Mouse (Mus musculus): ENCODE results near the gene Ptges3l.
A peak's percentile ranks its signal among the peaks of the same experiment; 100 is the strongest.
"Not testable (repeated sequence)": the region's sequence is repeated elsewhere in the genome, so short reads cannot be mapped to it uniquely, and the experiment has no call there.

Gene Ptges3l

DNA sequence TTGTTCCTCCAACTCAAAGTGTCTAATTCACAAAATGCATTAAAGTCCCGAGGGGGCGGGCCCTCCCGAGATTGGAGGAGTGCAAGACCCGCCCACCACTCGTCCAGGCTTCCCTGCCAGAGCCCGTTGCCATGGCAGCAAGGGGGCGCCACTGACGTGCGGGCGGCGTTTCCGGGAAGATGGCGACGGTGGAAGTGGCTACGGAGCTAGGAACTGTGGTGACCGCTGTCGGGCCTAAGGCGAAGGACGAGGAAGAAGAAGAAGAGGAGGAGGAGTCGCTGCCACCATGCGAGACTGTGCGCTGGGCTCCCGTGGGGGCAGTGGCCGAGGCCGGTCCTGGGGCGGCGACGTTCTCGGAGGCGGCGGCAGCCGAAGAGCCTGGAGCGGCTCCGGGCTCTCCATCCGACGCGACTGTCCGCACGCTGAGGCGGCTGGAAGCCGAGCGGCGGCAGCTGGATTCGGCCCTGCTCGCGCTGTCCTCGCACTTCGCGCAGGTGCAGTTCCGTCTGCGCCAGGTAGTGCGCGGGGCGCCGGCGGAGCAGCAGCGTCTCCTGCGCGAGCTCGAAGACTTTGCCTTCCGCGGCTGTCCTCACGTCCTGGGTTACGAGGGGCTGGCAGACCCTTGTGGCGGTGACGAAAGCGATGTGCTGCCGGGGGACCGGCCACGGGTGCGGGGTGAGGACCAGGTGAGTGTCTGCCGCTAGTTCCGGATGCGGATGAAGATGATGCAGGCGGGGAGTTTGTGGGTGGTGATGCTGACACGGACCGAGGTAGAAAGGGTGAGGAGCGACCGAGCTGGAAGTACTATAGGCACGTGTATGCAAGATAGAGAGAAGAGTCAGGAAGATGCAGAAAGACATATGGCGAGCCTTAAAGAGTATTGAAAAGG, at the start of gene Ptges3l, which contains the start of gene Rundc1:
Gene Ptges3l (minus strand): TSS at position 409 of the 889 bp plus-strand sequence.
Gene Rundc1 (plus strand): TSS at position 161 of the 889 bp plus-strand sequence.
- DNase-seq = peak; percentile 99

DNA sequence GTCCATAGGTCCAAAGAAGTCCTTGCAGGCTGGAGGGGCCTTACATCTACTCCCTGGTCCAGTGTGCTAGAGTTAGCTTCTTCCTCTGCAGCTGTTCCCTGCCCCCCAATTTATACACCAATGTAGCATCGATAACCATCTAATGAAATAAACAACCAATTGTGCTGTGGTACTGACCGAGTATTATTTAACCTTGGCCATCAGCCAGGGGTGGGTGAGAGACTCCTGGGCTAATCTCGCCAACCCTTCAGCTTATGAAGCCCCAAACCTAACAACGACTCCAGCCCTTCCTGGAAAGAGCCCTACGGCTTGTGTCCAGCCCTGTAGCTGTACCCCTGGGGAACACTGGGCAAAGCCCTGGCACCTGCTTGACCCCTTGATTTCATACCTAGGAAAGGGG, 49.2 kb upstream of the Ptges3l start:
- DNase-seq = no peak

DNA sequence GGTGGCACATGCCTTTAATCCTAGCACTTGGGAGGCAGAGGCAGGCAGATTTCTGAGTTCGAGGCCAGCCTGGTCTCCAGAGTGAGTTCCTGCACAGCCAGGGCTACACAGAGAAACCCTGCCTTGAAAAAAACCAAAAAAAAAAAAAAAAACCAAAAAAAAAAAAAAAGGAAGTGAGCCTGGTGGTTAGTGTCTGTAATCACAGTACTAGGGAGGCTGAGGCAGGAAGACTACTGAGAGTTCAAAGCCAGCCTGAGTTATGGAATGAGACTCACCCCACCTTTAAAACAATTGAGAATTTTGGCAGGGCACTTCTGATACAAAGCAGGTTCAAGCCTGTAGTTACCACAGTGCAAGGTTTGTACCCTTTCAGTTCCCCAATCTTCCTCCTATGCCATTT, 48.6 kb upstream of the Ptges3l start:
- not testable (repeated sequence) for DNase-seq

DNA sequence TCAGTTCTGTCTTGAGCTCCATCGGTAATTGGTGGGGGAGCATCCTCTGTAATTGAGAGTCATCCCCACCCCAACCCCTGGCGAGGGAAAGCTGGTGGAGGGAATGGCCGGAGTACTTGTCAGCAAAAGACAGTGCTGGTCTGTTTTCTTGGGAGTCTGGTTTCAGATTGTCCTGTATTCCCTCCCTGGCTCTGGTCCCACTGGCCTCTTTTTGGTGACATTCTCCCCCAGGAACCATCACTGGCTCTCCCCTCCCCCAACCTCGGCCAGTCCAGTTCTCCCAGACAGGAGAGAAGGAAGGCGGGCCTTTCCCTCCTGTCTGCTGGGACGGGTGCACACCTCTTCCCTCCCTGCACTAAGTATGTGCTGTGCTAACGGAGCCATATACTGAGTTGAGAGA, 47.2 kb upstream of the Ptges3l start:
- no peak for DNase-seq

DNA sequence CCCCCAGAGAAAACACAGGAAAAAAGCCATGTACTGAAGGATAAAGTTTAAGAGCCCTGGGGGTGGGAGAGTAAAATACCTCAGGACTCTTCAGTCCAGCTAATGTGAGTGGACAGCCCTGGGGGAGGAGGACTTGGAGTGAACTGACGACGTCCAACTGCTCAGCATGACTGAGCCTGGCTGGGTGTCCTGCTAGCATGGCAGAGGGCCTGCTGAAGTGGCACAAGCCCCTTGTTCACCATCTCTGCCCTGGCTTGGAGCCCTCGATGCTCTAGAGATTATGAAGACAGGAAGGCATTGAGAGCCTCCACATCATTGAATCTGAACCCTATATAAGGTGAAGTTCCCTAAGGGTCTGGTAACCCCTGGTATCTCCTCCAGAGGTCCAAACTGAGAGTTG, 46.8 kb upstream of the Ptges3l start:
- DNase-seq = no peak

DNA sequence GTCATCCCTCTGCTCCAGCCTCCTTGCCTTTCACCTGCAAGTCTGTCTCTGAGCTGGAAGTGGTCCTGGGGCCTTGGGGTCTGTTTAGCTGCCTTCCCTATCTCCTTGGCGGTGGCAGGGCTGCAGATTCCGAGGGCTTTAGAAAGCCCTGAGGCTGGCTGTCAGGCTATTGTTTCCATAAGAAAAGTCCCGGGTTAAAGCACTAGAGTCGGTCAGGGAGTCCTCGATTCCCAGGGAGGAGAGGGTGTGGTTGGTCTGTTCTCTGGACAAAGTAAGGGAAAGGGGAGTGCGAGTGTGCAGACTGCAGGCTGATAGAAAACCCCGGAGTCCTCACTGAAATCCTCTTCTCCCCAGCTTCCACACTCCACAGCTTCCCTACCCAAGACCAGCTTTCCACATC, 45.1 kb upstream of the Ptges3l start:
- no peak for DNase-seq

DNA sequence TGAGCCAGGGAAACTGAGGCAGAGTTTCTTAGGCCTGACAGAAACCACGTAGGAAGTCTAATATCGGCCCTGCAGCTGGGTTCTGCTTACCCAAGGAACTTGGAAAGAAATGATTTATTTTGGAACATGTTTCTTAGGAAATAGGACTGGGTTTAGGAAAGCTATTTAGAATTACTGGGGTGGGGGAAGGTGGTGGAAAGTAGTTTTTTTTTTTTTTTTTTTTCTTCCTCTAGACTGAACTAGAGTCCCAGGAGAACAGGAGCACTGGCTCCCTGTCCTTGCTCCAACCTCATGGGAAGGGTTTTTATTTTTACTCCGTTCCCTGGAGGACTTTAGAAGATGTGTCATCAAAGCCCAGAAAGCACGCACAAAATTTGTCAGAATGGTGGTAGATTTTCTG, 44.0 kb upstream of the Ptges3l start:
- DNase-seq = no peak

DNA sequence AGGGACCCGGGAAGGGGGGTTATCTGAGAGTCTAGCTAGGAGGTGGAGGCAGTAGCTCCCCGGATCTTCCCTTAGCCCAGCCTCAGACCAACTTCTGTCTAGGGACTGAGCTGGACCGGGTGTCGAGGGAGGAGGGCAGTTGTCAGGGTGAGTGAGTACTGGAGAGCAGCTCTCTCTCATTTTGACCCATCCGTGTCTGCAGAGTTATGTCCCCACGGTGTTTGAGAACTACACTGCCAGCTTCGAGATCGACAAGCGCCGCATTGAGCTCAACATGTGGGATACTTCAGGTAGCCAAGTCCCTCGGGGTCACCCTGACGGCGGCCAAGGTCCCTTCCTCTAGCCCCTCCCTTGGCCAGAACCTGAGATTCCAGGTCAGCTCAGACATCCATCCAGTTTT, 43.6 kb upstream of the Ptges3l start:
- DNase-seq = no peak

DNA sequence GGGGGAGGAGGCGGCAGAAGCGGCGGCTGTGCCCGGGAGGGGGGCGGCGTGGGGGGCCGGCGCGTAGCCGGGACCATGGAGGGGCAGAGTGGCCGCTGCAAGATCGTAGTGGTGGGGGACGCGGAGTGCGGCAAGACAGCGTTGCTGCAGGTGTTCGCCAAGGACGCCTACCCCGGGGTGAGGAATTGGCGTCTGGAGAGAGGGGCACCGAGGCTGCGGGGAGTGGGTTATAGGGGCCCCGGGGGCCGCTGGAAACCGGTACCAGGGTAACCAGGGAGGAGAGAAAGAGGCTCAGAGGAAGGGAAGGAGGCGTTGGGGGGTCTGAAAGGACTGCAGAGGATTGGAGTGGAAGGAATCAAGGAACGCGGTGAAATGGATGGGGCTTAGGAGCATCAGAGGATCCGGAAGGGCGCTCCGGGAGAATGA, 43.1 kb upstream of the Ptges3l start:
- no peak for DNase-seq

DNA sequence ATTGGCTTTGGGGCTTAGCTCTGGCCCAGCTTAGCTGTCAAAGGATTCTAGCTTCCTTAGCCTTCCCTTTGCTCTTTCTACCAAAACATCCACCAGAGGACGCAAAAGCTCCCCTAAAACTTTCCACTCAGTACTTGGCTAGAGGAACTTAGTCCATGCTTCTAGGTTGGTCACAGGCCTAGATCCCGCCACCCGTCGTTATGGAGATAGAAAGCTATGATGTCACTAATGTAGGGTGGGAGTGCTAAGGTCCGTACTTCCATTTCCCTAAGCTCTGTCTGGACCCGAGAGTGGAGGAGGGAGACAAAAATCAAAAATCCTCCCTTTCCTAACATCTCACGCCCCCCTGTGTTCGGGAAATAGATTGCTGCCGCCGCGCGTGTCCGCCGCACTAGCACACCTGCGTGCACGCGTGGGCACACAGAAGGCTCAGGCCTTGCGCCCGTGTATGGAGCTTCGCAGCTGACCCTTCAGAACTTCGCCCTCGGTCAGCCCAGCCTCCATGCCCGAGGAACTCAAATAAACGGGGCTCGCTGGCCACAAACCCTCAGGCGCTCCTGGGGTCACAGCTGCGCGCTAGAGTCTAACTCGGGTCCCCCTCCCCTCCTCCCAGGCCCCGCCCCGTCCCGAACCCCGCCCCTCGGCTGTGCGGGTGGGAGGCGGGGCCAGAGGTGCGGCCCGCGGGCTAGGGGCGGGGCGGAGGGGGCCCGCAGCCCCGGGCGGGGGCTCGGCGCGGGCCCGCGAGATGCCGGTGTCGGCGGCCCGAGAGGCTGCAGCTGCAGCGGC, 42.5 kb upstream of the Ptges3l start:
- DNase-seq = peak; percentile 82

DNA sequence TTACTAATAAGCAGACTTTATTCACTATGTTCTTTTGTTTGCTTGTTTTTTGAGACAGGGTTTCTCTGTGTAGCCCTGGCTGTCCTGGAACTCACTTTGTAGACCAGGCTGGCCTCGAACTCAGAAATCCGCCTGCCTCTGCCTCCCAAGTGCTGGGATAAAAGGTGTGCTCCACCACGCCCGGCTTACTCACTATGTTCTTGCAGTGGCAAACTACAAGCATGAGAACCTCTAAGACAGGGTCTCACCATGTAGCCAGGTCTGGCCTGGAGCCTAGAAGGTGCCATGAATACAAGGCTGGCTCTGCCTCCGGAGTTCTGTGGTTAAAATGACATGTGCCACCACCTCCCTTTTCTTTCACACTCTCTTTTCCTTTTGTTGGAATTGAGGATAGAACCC, 41.4 kb upstream of the Ptges3l start:
- DNase-seq = not testable (repeated sequence)

DNA sequence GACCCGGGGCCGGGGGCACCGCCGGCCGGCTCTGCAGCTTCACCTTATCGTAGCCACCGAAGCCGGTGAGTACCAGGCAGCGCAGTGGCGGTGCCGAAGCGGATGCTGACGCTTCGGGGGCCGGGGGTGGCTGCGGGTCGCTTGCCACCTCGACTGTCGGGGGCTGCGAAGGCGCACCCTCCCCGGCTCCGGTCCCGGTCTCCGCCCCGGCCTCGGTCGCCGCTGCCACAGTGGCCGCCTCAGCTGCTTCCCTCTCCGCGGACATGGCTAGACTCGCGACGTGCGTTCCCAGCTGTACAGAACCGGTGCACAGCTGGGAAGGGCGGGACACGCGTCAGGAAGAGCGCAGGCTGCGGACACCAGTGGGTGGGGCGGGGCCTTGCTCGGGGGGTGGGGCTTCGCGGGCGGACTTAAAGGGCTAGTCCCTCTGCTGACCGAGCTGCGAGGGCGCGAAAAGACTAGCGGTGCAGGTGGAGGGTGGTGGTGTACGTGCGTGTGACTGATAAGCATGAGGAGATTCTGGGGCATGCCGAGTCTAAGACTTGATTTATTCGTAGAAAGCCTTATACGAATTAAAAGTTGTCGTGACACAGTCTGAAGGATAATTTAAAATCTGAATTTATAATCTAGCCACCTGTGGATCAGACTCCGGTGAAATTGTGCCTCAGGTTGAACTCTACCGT, 40.9 kb upstream of the Ptges3l start, which contains the start of gene Vat1:
Gene Vat1 (minus strand): TSS at position 362 of the 683 bp plus-strand sequence.
- peak; percentile 70 for DNase-seq

DNA sequence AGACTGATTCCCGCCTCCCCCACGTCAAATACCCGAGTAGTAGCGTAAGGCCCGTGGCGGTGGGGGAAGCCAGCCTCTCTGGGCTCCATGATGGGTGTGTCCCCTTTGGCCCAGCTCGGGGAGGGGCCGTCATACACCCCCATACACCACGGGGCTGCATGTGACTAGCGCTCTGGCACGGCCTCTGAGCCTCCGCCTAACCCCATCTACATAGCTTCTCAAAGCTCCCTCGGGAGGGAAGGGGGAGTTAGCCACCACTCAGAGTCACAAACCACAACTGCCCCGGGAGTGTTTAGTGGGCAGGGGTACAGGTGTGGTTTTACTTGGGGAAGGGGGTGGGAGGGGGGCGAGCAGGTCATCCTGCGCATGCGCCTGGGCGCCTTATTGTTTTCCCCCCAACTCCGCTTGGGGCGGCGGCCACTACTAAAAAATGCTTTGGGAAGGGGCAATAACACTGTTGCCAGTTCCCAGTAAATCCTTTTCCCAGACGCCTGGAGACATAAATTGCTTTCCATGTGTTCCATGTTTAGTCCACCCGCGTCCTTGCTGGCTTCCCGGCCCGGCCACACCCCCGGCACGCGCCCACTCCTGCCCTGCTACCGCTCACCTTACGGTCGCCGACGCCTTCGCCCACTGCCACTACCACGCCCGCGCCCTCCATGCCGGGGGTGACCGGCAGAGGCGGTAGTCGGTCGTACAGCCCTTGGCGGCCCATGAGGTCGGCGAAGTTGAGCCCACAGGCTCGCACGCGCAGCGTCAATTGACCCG, 40.2 kb upstream of the Ptges3l start:
- peak; percentile 48 for DNase-seq

DNA sequence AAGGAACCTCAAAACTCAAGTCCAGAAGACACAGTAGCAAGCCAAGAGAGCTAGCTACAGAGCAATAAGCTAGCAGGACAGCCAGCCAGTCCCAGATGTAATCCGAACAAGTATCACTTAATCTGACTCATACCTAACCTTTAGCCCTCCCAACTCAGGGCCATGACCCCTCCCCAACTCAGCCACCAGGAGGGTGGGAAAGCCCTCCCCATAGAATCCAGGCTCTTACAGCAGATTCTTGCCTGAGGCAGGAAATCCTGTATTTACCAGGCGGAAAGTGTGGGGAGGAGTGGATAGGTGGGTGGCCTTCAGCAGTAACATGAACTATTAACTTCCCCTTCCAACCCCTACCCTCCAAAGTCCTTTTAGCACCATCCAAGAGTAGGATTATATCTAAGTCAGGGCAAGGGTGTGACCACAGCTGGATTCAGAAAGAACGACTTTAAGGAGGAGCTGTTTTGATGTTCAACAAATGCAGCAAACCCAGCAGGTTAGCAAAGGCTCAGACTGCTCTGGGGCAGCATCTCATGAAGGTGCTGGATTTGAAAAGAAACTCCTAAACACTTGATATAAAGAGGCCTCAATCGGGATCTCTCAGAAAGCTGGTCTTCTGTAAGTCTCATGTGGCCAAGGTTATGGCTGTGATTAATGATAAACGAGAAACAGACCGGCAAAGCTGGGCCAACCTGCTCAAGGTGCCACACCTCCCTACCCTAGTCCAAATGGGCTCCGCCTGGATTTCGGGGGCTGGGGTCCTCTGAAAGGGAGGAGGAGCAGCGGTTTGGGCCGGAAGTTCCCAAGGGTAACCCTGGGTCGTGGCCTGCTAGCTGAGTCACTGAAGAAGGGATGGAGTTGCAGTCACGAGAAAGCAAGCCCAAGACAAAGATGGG, 39.3 kb upstream of the Ptges3l start, which contains the start of gene Rnd2:
Gene Rnd2 (plus strand): TSS at position 789 of the 890 bp plus-strand sequence.
- no peak for DNase-seq

DNA sequence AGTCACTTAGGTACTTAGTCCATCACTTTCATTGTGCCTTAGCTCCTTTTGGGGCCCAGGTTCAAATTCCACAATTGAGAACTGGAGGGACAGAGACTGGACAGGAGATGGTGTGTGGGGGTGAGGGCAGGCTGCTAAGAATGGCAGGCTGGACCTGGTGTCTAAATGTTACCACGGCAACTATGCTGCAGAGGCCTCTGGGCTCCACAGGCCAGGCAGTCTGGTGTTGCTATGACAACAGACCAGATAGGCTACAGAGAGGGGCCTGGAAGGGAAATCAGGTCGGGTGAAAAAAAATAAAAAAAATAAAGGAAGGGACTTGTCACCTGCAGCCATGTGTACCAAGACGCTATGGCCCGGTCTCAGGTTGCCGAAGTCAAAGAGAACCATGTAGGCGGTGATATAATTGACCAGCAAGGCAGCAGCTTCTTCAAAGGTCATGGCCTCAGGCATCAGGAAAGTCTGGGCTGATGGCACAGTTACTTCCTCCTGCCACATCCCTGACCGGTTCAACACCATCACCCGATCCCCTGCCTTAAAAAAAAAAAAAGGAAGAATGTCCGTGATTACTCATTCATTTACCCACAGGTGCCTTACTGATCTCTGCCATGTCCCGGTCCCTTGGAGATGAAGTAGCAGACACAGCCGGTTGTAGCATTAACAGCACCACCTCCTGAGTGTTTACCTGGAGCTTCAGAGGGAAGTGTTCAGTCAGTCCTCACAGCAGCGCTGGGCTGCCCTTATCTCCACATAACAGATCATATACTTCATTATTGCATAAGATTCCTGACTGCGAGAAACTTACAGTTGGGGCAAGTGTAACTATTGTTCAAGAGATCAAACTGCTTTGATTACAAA, 37.7 kb upstream of the Ptges3l start:
- DNase-seq = no peak

DNA sequence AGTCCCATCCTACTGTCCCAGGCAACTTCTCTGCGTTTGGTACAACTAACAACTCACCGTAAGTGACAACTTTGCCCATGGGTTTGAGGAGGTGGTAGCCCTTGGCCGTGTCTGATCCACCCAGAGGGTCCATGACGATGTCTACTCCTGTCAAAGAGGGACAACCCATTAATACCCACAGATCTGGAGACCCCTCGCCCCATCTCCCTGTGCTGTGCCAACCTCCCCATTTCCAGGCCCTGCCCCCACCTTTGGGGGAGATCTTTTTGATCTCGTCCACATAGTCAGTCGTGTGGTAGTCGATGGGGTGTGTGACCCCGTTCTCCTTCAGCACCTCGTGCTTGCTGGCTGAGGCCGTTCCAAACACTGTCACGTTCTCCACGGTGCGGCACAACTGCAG, 37.0 kb upstream of the Ptges3l start:
- no peak for DNase-seq

DNA sequence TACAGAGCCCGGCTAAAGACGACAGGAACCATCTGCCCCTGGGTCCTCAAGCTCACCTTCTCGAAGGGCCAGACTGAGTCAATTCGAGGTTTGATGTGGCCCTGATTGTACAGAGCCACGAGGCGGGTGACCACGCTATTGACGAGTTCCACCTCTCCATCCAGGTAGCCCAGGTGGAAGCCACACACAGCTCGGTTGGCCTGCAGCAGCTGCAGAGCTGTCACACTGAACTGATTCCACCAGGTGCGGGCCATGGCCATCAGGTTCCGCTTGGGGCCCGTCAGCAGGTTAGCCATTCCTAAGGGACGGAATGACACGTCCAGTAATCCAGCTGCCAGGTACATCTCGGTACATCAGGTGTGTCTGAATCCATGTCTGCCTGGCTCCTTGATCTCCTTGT, 35.2 kb upstream of the Ptges3l start:
- no peak for DNase-seq

DNA sequence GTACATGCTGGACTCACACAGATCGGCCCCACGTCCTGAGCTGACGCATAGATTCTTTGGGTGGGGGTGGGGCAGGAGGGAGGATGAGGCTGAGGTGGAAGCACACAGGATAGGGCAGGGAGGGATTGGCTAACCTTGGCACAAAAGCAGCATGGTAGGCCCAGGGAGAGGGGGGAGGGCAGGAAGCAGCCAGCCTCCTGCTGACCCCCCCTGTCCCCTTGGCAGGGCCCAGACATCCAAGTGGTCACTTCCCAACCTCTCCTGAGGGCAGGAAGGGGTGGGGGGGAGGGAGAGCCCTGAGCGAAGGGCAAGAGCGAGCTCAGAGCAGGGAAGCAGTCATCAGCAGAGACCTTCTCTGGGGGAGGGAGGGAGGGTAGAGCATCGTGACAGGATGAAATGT, 34.6 kb upstream of the Ptges3l start:
- DNase-seq = no peak

DNA sequence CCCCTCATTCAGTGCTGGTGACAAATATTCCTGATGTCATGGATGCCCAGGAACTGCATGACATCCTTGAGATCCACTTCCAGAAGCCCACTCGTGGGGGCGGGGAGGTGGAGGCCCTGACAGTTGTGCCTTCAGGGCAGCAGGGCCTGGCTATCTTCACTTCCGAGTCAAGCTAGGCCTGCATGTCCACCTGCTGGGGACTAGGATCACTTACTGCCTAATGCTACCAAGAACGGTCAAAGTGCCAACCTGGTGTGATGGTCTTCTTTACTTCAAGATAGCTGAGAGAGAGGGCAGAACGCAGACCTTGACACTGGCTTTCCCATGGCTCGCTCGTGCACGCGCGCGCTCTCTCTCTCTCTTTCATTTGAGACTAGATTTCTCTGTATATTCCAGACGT, 33.1 kb upstream of the Ptges3l start:
- no peak for DNase-seq

DNA sequence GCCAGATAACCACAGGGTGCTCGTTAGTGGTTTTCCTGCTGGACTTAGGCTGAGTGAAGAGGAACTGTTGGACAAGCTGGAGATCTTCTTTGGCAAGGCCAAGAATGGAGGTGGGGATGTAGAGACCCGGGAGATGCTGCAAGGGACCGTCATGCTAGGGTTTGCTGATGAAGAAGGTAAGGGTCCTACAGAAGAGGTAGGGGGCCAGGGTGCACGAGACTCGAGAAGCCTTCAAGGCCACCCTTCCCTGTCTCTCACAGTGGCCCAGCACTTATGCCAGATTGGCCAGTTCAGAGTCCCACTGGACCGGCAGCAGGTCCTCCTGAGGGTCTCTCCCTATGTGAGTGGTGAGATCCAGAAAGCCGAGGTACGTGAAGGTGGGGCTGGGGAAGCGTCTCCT, 32.5 kb upstream of the Ptges3l start:
- no peak for DNase-seq

Data from thymus, postnatal 14 days (tissue).